Mouse (Mus musculus): ENCODE results near the gene 1700015G11Rik.

- TF ChIP-seq E2F4 (IDR thresholded peaks at IDR 0.05; ENCODE audit: insufficient replicate concordance, low read depth, low read length) (no peak), CTCF (conservative IDR thresholded peaks at IDR 0.05 in 1 of 2, IDR thresholded peaks at IDR 0.05 in 1 of 2; ENCODE audit: low read depth in 2 of 2, low read length in 2 of 2) (no peak), ZC3H11A (IDR thresholded peaks at IDR 0.05; ENCODE audit: low read depth, low read length) (no peak), NELFE (IDR thresholded peaks at IDR 0.05; ENCODE audit: low read depth, low read length) (no peak), USF1 (IDR thresholded peaks at IDR 0.05; ENCODE audit: low read depth, low read length) (no peak), USF2 (conservative IDR thresholded peaks at IDR 0.05; ENCODE audit: low read depth, low read length) (no peak), MAX (IDR thresholded peaks at IDR 0.05; ENCODE audit: low read length) (no peak), BHLHE40 (IDR thresholded peaks at IDR 0.05; ENCODE audit: low read depth, low read length) (no peak), MAFK (IDR thresholded peaks at IDR 0.05; ENCODE audit: insufficient replicate concordance, low read length) (no peak)
Observed at GRCm38 (mm10) chr7:52022039-52022438, 6.5 kb upstream of the 1700015G11Rik start.
